Mouse (Mus musculus): ENCODE measurements around the gene Hes2. TPM values are rescaled to one million over a fixed set of nuclear protein-coding genes. Genes with fewer than 3 reads are reported as not detected.

Gene Hes2
- polyA plus RNA-seq, 1 experiment from 2014 or later, result 0.47 TPM

DNA sequence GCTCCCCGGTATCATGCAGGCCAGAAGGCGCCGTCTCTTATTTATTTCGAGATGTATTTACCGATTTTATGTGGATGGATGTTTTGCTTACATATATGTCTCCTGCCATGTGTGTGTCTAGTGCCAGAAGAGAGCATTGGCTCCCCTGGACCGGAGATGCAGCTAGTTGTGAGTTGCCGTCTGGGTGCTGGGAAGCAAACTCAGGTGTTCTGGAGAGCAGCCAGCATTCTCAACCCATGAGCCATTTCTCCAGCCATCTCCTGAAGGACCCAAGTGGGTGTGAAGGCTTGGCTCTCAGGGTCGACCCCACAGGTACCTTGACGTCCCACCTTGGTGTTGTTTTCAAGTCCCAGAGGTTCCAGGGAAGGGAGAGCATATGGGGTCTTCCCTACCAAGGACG is 23.5 kb downstream of the Hes2 start:
- no peaks in the 10 kb centered on the region for H3K9me3 ChIP-seq
- no peak overlapping the region for H3K4me2 ChIP-seq (replicated peaks)
- no peak overlapping the region for H3K9ac ChIP-seq (replicated peaks)
- peaks cover 23% of the 10 kb centered on the region for H3K27me3 ChIP-seq
- peaks cover 4% of the 10 kb centered on the region; the same call in 1 of the 2 replicates for H3K36me3 ChIP-seq
- H3K27ac ChIP-seq (replicated peaks), result no peak overlapping the region
- WGBS, result 90% methylated on average over 10 of the region's 10 CpGs
- no peak overlapping the region for H3K4me3 ChIP-seq
- peaks cover 36% of the 10 kb centered on the region for H3K4me1 ChIP-seq
- no peak for ATAC-seq (ENCODE audit: low FRiP score, low read depth)

DNA sequence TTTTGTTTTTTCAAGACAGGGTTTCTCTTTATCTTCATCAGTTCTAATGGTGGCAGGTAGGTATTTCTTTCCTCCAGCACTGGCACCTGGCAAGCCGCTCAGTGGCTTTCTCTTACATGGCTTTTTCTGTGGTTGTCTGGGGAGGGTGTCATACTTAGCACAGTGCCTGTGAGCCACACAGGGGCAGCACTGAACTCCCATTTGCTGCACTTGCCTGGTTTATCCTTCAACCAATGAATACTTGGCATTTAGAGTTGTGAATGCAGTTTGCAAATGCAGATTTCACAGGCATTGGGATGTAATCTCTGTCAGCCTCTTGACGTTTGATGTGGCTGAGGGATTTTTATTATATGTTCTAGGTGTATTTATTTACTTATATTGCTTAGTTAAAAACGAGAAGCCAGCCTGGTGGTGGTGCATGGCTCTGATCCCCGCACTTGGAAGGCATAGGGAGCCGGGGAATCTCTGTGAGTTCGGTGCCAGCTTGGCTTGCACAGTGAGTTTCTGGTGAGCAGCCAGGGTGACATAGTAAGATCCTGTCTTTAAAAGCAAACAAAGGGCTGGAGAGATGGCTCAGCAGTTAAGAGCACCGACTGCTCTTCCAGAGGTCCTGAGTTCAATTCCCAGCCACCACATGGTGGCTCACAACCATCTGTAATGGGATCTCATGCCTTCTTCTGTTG is 25.8 kb downstream of the Hes2 start:
- Histone ChIP-seq H3K4me2 (replicated peaks) (no peak overlapping the region), H3K27me3 (peaks cover 16% of the 10 kb centered on the region), H3K27ac (replicated peaks) (no peak overlapping the region), H3K4me3 (no peak overlapping the region), H3K9me3 (no peaks in the 10 kb centered on the region), H3K4me1 (peaks cover 26% of the 10 kb centered on the region), H3K9ac (replicated peaks) (no peak overlapping the region), H3K36me3 (peaks cover 4% of the 10 kb centered on the region; the same call in 1 of the 2 replicates)
- WGBS, result 71% methylated on average over 7 of the region's 7 CpGs
- no peak for ATAC-seq (ENCODE audit: low FRiP score, low read depth)

GRCm38 (mm10) chr4:152185137-152185509 is 26.5 kb downstream of the Hes2 start:
- Histone ChIP-seq H3K4me1 (peaks cover 29% of the 10 kb centered on the region), H3K27ac (replicated peaks) (peak overlapping the region; percentile 58), H3K9ac (replicated peaks) (peak overlapping the region; percentile 24; the same call in 1 of the 2 replicates), H3K36me3 (peaks cover 4% of the 10 kb centered on the region; the same call in 1 of the 2 replicates), H3K9me3 (no peaks in the 10 kb centered on the region), H3K4me2 (replicated peaks) (peak overlapping the region; percentile 39), H3K27me3 (peaks cover 10% of the 10 kb centered on the region; the same call in 1 of the 2 replicates), H3K4me3 (no peak overlapping the region)
- 3% methylated on average over 3 of the region's 3 CpGs for WGBS
- peak; percentile 48 for ATAC-seq (ENCODE audit: low FRiP score, low read depth)

DNA sequence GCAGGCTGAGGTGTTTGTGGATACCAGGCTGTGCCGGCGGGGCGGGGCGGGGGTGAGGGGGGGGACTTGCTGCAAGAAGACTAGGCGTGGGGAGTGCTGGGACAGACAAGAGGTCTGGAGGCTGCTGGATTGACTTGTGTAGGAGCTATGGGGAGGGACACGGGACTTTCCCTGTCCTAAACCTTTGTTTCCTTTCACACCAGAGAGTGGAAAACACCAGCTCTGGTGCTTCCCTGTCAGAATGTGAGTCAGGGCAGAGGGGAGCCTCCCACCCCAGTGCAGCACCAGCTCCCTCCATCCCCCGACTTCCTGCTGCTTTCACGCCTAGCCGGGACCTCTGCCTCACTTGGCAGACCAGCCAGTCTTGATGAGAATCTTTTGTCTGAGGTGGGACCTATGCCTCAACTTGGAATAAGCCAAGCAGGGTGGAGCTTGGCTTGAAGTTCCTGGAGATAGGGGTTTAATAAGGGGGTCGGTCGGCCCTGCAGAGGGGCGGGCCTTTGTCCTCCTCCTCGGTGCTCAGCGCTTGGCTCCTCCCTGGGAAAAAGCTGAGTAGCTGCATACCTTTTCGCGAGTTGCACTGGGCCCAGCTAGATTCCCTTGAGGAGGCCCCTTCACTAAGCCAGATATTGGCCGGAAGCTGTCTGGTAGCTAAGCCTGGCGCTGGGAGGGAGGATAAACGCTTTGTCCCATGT is 27.0 kb downstream of the Hes2 start:
- peak; percentile 61 for ATAC-seq (ENCODE audit: low FRiP score, low read depth)
- 0 out of 2 replicates have a peak overlapping the region, but pooled peaks have one; percentile 9 for H3K4me3 ChIP-seq

GRCm38 (mm10) chr4:152186205-152187082 is 27.8 kb downstream of the Hes2 start:
- WGBS, result 37% methylated on average over 14 of the region's 14 CpGs
- 0 out of 2 replicates have a peak overlapping the region, but pooled peaks have one; percentile 9 for H3K4me3 ChIP-seq
- peaks cover 3% of the 10 kb centered on the region; the same call in 1 of the 2 replicates for H3K27me3 ChIP-seq
- H3K9me3 ChIP-seq, result no peaks in the 10 kb centered on the region
- H3K4me2 ChIP-seq (replicated peaks), result peak overlapping the region; percentile 39
- H3K4me1 ChIP-seq, result peaks cover 42% of the 10 kb centered on the region
- ATAC-seq (ENCODE audit: low FRiP score, low read depth), result peak; percentile 24; the same call in 1 of the 2 replicates
- peak overlapping the region; percentile 58 for H3K27ac ChIP-seq (replicated peaks)
- H3K36me3 ChIP-seq, result peaks cover 4% of the 10 kb centered on the region; the same call in 1 of the 2 replicates
- H3K9ac ChIP-seq (replicated peaks), result peak overlapping the region; percentile 24; the same call in 1 of the 2 replicates

More for the DNA sequence above, 27.0 kb downstream of the Hes2 start:
- H3K27me3 ChIP-seq, result peaks cover 4% of the 10 kb centered on the region; the same call in 1 of the 2 replicates
- H3K27ac ChIP-seq (replicated peaks), result peak overlapping the region; percentile 58
- no peaks in the 10 kb centered on the region for H3K9me3 ChIP-seq
- H3K36me3 ChIP-seq, result peaks cover 4% of the 10 kb centered on the region; the same call in 1 of the 2 replicates
- 3% methylated on average over 19 of the region's 19 CpGs for WGBS
- H3K4me1 ChIP-seq, result peaks cover 34% of the 10 kb centered on the region
- peak overlapping the region; percentile 24; the same call in 1 of the 2 replicates for H3K9ac ChIP-seq (replicated peaks)
- H3K4me2 ChIP-seq (replicated peaks), result peak overlapping the region; percentile 39

DNA sequence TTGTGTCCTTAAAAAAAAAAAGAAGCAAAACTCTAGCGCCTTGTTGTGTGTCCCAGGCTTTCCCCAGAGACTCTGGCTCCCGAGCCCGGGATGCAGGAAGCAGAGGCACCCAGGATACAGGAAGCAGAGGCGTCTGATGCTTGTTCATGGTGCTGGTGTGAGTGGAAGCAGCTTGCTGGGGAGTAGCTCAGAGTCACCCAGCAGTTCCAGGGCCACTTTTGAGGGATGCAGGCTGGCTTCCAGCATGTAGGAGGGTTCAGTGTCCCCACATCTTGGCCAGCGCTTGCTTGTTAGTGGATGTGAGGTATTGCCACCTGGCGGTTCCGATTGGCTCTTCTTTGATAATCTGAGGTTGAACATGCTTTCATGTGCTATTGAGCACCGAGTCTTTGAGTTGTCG is 28.5 kb downstream of the Hes2 start:
- Histone ChIP-seq H3K4me1 (peaks cover 42% of the 10 kb centered on the region), H3K27ac (replicated peaks) (no peak overlapping the region), H3K9me3 (no peaks in the 10 kb centered on the region), H3K36me3 (peaks cover 4% of the 10 kb centered on the region; the same call in 1 of the 2 replicates), H3K4me2 (replicated peaks) (no peak overlapping the region), H3K27me3 (peaks cover 3% of the 10 kb centered on the region; the same call in 1 of the 2 replicates), H3K9ac (replicated peaks) (no peak overlapping the region), H3K4me3 (no peak overlapping the region)
- ATAC-seq (ENCODE audit: low FRiP score, low read depth), result no peak
- 93% methylated on average over 9 of the region's 9 CpGs for WGBS

DNA sequence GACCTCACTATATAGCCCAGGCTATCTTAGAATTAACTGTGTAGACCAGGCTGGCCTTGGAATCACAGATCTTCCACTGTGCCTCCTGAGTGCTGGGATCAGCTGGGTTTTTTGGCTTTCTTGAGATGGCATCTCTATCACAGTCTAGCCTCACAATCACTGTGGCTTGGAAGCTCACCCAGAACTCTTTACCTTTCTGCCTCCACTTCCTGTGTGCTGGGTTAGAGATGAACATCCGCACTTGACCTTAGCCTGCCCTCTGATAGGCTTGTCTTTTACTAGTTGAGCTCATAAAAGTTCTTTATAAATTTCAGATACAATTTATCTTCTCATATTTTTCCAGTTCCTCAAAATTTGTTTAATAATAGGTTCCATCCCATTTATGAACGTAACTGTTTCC is 30.0 kb downstream of the Hes2 start:
- Histone ChIP-seq H3K9ac (replicated peaks) (no peak overlapping the region), H3K27me3 (peaks cover 3% of the 10 kb centered on the region; the same call in 1 of the 2 replicates), H3K27ac (replicated peaks) (no peak overlapping the region), H3K4me1 (peaks cover 50% of the 10 kb centered on the region), H3K4me3 (no peak overlapping the region), H3K4me2 (replicated peaks) (no peak overlapping the region), H3K9me3 (no peaks in the 10 kb centered on the region), H3K36me3 (no peaks in the 10 kb centered on the region)
- no peak for ATAC-seq (ENCODE audit: low FRiP score, low read depth)
- WGBS, result 99% methylated on average over 2 of the region's 2 CpGs

DNA sequence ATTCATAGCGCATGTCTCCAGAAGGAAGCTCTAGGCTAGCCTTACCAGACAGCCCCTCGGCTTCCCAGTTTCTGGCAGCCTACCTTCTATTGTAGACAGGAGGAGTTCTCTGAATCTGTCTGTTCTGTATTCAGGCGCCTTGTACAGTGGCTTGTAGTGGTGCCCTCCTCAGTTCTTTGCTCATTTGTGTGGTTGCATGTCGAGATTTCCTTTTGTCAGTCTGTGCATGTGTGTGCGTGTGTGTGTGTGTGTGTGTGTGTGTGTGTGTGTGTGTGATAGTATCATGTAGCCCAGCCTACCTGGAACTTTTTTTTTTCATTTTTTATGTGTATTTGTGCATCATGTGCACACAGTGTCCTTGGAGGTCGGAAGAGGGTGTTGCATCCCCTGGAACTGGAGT is 30.4 kb downstream of the Hes2 start:
- peaks cover 3% of the 10 kb centered on the region; the same call in 1 of the 2 replicates for H3K27me3 ChIP-seq
- no peak overlapping the region for H3K4me3 ChIP-seq
- H3K4me2 ChIP-seq (replicated peaks), result no peak overlapping the region
- 88% methylated on average over 6 of the region's 6 CpGs for WGBS
- no peak overlapping the region for H3K9ac ChIP-seq (replicated peaks)
- no peaks in the 10 kb centered on the region for H3K9me3 ChIP-seq
- H3K27ac ChIP-seq (replicated peaks), result no peak overlapping the region
- no peaks in the 10 kb centered on the region for H3K36me3 ChIP-seq
- ATAC-seq (ENCODE audit: low FRiP score, low read depth), result no peak
- H3K4me1 ChIP-seq, result peaks cover 50% of the 10 kb centered on the region

- 83% methylated on average over 4 of the region's 4 CpGs for WGBS
- Histone ChIP-seq H3K9ac (replicated peaks) (no peak overlapping the region), H3K9me3 (no peaks in the 10 kb centered on the region), H3K4me1 (peaks cover 50% of the 10 kb centered on the region), H3K27ac (replicated peaks) (no peak overlapping the region), H3K36me3 (no peaks in the 10 kb centered on the region), H3K4me2 (replicated peaks) (no peak overlapping the region), H3K27me3 (peaks cover 3% of the 10 kb centered on the region; the same call in 1 of the 2 replicates), H3K4me3 (no peak overlapping the region)
- no peak for ATAC-seq (ENCODE audit: low FRiP score, low read depth)
Measured at GRCm38 (mm10) chr4:152189691-152190090, 31.0 kb downstream of the Hes2 start.

DNA sequence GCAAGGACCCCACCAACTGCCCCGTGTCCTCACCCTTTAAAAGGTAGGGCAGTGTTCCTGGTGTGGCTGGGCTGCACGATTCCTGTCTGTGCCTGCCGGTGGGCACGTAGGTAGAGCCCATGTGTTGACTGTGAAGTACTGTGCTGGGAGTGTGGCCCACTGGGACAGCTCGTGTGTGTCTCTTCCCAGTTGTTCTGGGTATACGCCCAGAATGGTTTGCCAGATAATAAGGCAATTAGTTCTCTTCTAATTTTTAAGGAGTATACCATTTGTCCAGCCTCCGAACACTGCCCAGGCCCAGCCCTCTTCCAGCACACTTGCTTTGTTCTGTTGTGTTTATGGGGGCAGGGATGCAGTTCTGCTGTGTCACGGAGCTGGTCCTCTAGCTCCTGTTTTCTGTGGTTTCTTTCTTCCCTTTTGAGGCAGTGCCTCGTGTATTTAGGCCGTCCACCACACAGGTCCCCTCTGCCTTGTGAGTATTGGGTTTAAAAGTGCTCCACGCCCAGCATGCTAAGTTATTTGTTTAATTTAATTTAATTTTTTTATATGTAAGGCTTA is 31.5 kb downstream of the Hes2 start:
- 76% methylated on average over 11 of the region's 11 CpGs for WGBS
- no peak overlapping the region for H3K27ac ChIP-seq (replicated peaks)
- H3K4me2 ChIP-seq (replicated peaks), result no peak overlapping the region
- H3K4me1 ChIP-seq, result peaks cover 46% of the 10 kb centered on the region
- no peaks in the 10 kb centered on the region for H3K9me3 ChIP-seq
- no peak for ATAC-seq (ENCODE audit: low FRiP score, low read depth)
- no peak overlapping the region for H3K9ac ChIP-seq (replicated peaks)
- peaks cover 3% of the 10 kb centered on the region; the same call in 1 of the 2 replicates for H3K27me3 ChIP-seq
- H3K36me3 ChIP-seq, result no peaks in the 10 kb centered on the region
- H3K4me3 ChIP-seq, result no peak overlapping the region

GRCm38 (mm10) chr4:152190701-152191100 is 32.0 kb downstream of the Hes2 start:
- H3K4me3 ChIP-seq, result no peak overlapping the region
- no peak for ATAC-seq (ENCODE audit: low FRiP score, low read depth)
- H3K9ac ChIP-seq (replicated peaks), result no peak overlapping the region
- no peaks in the 10 kb centered on the region for H3K9me3 ChIP-seq
- 81% methylated on average over 5 of the region's 5 CpGs for WGBS
- no peak overlapping the region for H3K4me2 ChIP-seq (replicated peaks)
- H3K4me1 ChIP-seq, result peaks cover 40% of the 10 kb centered on the region
- no peaks in the 10 kb centered on the region for H3K36me3 ChIP-seq
- no peak overlapping the region for H3K27ac ChIP-seq (replicated peaks)
- peaks cover 3% of the 10 kb centered on the region; the same call in 1 of the 2 replicates for H3K27me3 ChIP-seq

All from midbrain, embryonic 12.5 days (tissue).